Comparison of ENCODE assay signal across 8 mouse cellular contexts in genomic region chr9:86572636-86573291, GRCm38 (mm10). TPM values are rescaled to one million over a fixed set of nuclear protein-coding genes. Genes with fewer than 3 reads are reported as not detected.
DNase-seq lines count a peak whose midpoint lies in the region; ATAC-seq lines count a peak whose summit lies in the region.

No protein-coding gene starts in this region.

- peak; percentile 63 for ATAC-seq in inflammation-experienced regulatory T-cells, adult 6 months
- ATAC-seq in megakaryocyte progenitor cell, adult 5-6 weeks (replicated peaks; ENCODE audit: poor library complexity) = peak; percentile 76

- DNase-seq in adipocyte (ENCODE audit: low spot score) = peak; percentile 59
- peak; percentile 90 for DNase-seq in embryo, embryonic 10 days (ENCODE audit: low spot score)
- peak; percentile 71 for DNase-seq in gastrocnemius, postnatal 14 days
- DNase-seq in left cerebral cortex, postnatal 10 days (ENCODE audit: extremely low spot score in 1 of 2, low spot score in 2 of 2) = peak; percentile 69 to 83
- peak; percentile 87 to 88 for DNase-seq in right cerebral cortex, postnatal 10 days (ENCODE audit: low spot score in 2 of 2)
- peak; percentile 54 to 71 for DNase-seq in urinary bladder, postnatal 36 days (ENCODE audit: low spot score in 2 of 2)

- intact Hi-C loops in gastrocnemius, postnatal 14 days (cut with DNase I; ENCODE audit: low total_unique reads) = no loop called here
- intact Hi-C loops in left cerebral cortex, postnatal 10 days (cut with DNase I) = loop anchor here (5.0 kb wide), 1 partner anchor 825 kb away; the partner anchor contains the start of gene Ibtk

RNA-seq across cellular contexts. Expression of gene Rwdd2a, which starts 1.0 kb away (rescaled TPM):
- total RNA-seq in gastrocnemius, postnatal 14 days (2021) = under 1 TPM; 0.55 to 0.59 TPM
- 1 to 10 TPM; 4.6 to 5.7 (median 5.6) TPM for polyA plus RNA-seq in inflammation-experienced regulatory T-cells, adult 6 months (2017; shearing (Covaris generic))
- 10 to 100 TPM; 41.4 to 42.8 TPM for total RNA-seq in left cerebral cortex, postnatal 10 days (2021)
- total RNA-seq in megakaryocyte progenitor cell, adult 5-6 weeks (2015) = 4.9 and 6.3 TPM in 2 replicates
- 2.5 and 5.7 TPM in 2 replicates for total RNA-seq in megakaryocyte progenitor cell, adult 5-6 weeks (2017)

RNA-seq across cellular contexts. Expression of gene Pgm3, which starts 1.1 kb away (rescaled TPM):
- total RNA-seq in gastrocnemius, postnatal 14 days (2021) = 1 to 10 TPM; 5.7 to 6.4 TPM
- polyA plus RNA-seq in inflammation-experienced regulatory T-cells, adult 6 months (2017; shearing (Covaris generic)) = 10 to 100 TPM; 16.4 to 21.3 (median 19.2) TPM
- total RNA-seq in left cerebral cortex, postnatal 10 days (2021) = 10 to 100 TPM; 18.1 to 21.7 TPM
- total RNA-seq in megakaryocyte progenitor cell, adult 5-6 weeks (2015) = 27.0 and 31.0 TPM in 2 replicates
- total RNA-seq in megakaryocyte progenitor cell, adult 5-6 weeks (2017) = 25.1 and 31.6 TPM in 2 replicates

Comparison
In these comparisons a context has a peak if more than half of its experiments do, and no peak if none do; other contexts are left out.
1. Peak in every context shown above with its lines: DNase-seq and ATAC-seq.
2. RNA of gene Rwdd2a, which starts 1.0 kb away (total RNA-seq): 41.4 to 42.8 TPM in left cerebral cortex, postnatal 10 days; 2.5 to 6.3 TPM in megakaryocyte progenitor cell, adult 5-6 weeks and 0.55 to 0.59 TPM in gastrocnemius, postnatal 14 days; every median in the first group is over 4 times any median in the second.